Mouse (Mus musculus) ES-E14 (cell line): ENCODE measurements around the gene Lcn12. TPM values are rescaled to one million over a fixed set of nuclear protein-coding genes. Genes with fewer than 3 reads are reported as not detected.

ENCODE experiments used
- DNase-seq: peaks from one replicate; pipeline ENCODE4 v3.0.0-alpha.2; 2013; ENCODE audit warnings: low read depth, low spot score
- H3K27ac ChIP-seq: 2 replicates; pipeline ENCODE4 v1.5.1; 2012; ENCODE audit warnings: low read depth, mild to moderate bottlenecking, low read length, moderate library complexity, mixed read lengths; ENCODE audit not compliant: poor library complexity, insufficient read depth, severe bottlenecking
- H3K36me3 ChIP-seq: 2 replicates; pipeline ENCODE4 v1.6.1; 2012; ENCODE audit warnings: mild to moderate bottlenecking, low read length, moderate library complexity, mixed read lengths; ENCODE audit not compliant: control insufficient read depth, poor library complexity, insufficient read depth, severe bottlenecking
- H3K4me1 ChIP-seq, 2 experiments: fragments of 150-350 bp in 1 of 2; sonication (generic) in 1 of 2; 2 replicates each; pipeline ENCODE4 v1.6.1; 2012; ENCODE audit warnings: low read length in 2 of 2, mild to moderate bottlenecking in 1 of 2, mixed read lengths in 1 of 2; ENCODE audit not compliant: control insufficient read depth in 2 of 2, insufficient read depth in 2 of 2, poor library complexity in 1 of 2
- H3K4me3 ChIP-seq, 2 experiments: fragments of 150-350 bp in 1 of 2; sonication (generic) in 1 of 2; 2 replicates each; pipeline ENCODE4 v1.5.1; 2012; ENCODE audit warnings: low read length in 2 of 2, low read depth in 1 of 2, mild to moderate bottlenecking in 1 of 2, mixed read lengths in 1 of 2; ENCODE audit not compliant: insufficient read depth in 1 of 2, poor library complexity in 1 of 2, severe bottlenecking in 1 of 2
- H3K9ac ChIP-seq: 2 replicates; pipeline ENCODE4 v1.6.1; 2012; ENCODE audit warnings: low read depth, mild to moderate bottlenecking, low read length, mixed read lengths; ENCODE audit not compliant: poor library complexity, insufficient read depth, severe bottlenecking
- H3K9me3 ChIP-seq: fragments of 150-350 bp; sonication (generic); 2 replicates; pipeline ENCODE4 v1.6.1; 2012; ENCODE audit warnings: low read depth, mild to moderate bottlenecking, low read length; ENCODE audit not compliant: control insufficient read depth, insufficient read depth
- CHD2 ChIP-seq: IDR thresholded peaks from 2 replicates; pipeline ENCODE4 v1.6.1; 2014; ENCODE audit warnings: mild to moderate bottlenecking, low read depth, low read length, inconsistent platforms
- HCFC1 ChIP-seq: IDR thresholded peaks from 2 replicates; pipeline ENCODE4 v1.6.1; 2012; ENCODE audit warnings: low read length, inconsistent platforms, borderline replicate concordance; ENCODE audit not compliant: insufficient read depth
- MAFK ChIP-seq: IDR thresholded peaks from 2 replicates; pipeline ENCODE4 v1.6.1; 2014; ENCODE audit warnings: mild to moderate bottlenecking, low read depth, low read length, inconsistent platforms; ENCODE audit not compliant: insufficient read depth
- ZC3H11A ChIP-seq: IDR thresholded peaks from 2 replicates; pipeline ENCODE4 v1.6.1; 2012; ENCODE audit warnings: low read depth, mild to moderate bottlenecking, inconsistent platforms, low read length, borderline replicate concordance
- ZNF384 ChIP-seq: IDR thresholded peaks from 2 replicates; pipeline ENCODE4 v1.6.1; 2012; ENCODE audit warnings: low read depth, low read length, inconsistent platforms
- in situ Hi-C, 2 experiments: fragments of 600-800 bp; cut with MboI; formaldehyde crosslinking; loops; one replicate each; pipeline ENCODE4 v1.15.1; 2025; ENCODE audit warnings: low sequenced_read_pairs in 2 of 2, inconsistent platforms in 1 of 2; ENCODE audit not compliant: unreplicated experiment in 2 of 2
- total RNA-seq: library from RNA; depleted of rRNA; stranded (reverse); fragments of 300-350 nt; gene quantifications from 2 replicates; pipeline ENCODE4 v1.2.3, GENCODE M21; 2012

The Lcn12 gene
- total RNA-seq, 1 experiment, result not detected

DNA sequence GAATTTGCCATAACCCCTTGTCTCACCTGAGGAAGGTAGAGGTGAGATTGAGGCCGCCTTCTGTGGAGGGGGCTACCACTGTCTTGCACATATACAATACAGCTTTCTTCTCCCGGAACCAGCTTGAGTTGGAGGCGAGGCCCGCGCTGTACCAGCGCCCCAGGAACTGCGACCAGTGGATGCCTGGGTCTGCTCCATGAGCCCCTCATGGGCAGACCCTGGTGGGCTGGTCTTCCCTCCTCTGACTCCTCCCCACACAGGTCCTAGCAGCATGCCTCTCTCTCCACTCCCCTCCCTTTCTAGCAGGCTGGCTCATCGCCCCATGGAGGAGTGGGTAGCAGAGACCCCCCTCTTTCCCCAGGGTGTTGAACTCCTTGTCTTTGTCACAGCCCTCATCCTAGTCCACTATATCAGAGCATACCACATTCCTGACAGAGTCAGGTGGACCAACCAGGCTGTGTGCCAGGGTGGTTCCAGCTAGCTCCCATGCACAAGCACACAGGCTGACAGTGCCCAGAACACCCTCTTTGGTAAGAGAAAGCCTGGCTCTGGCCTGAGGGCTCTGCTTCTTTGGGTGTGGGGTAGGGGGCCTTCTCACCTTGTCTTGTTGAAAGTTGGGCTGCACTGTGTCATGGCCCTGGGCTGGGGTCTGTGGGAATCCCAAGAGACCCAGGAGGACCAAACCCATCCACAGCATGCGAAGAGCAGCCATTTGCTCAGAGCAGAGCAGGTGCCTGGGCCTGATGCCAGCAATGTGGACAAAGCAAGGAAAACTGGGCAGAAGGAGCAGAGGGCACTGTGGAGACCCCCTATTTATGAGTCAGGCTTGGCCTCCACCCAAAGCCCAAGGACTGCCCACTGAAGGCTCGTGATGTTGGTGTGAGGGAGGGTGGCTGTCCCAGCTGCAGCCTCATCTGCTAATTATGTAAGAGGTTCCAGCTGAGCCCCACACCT lies 24.5 kb downstream of the Lcn12 start:
- Histone ChIP-seq H3K4me3 (no peak overlapping the region), H3K9ac (no peak overlapping the region), H3K9me3 (no peaks in the 10 kb centered on the region), H3K4me1 (no peaks in the 10 kb centered on the region), H3K36me3 (no peaks in the 10 kb centered on the region), H3K27ac (no peak overlapping the region)
- in situ Hi-C loops, result no loop called here
- no peak for DNase-seq
- TF ChIP-seq ZNF384 (no peak), CHD2 (no peak), HCFC1 (no peak), MAFK (no peak), ZC3H11A (no peak)

DNA sequence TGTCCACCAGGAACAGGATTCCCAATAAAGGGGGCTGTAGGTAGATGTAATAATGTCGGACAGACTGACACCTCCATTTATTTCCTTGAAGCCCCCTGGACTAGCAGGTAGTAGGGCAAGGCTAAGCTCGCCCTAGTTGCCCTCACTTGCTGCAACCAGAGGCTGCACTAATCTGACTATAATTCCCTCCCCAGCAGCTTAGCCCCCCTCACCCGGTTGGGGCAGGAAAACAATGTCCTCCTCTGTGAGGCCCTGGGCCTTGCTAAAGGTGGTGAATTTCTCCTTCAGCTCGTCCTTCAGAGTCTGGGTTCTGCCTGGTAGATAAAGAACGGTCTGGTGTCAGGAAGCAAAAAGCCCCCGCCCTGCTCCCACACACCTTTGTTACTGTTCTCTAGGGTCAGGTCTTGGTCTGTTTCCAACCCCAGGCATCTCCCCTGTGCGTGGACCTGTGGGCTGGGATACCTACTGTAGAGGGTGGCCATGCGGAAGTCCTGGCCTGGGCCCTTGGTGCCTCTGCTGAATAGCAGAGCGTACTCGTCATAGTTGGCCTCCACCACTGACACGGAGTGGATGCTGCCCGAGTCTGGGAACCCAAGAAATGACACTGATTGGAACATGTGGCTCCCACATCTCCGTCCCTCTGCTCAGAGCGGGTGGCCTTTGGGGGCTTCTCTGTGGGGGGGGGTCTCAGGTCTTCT lies 26.0 kb downstream of the Lcn12 start:
- no peak overlapping the region for H3K9ac ChIP-seq
- H3K4me1 ChIP-seq, result no peaks in the 10 kb centered on the region
- TF ChIP-seq ZC3H11A (no peak), CHD2 (no peak), HCFC1 (no peak), ZNF384 (no peak), MAFK (no peak)
- H3K27ac ChIP-seq, result no peak overlapping the region
- in situ Hi-C loops, result no loop called here
- no peak overlapping the region for H3K4me3 ChIP-seq
- no peak for DNase-seq
- H3K36me3 ChIP-seq, result no peaks in the 10 kb centered on the region
- no peaks in the 10 kb centered on the region for H3K9me3 ChIP-seq

DNA sequence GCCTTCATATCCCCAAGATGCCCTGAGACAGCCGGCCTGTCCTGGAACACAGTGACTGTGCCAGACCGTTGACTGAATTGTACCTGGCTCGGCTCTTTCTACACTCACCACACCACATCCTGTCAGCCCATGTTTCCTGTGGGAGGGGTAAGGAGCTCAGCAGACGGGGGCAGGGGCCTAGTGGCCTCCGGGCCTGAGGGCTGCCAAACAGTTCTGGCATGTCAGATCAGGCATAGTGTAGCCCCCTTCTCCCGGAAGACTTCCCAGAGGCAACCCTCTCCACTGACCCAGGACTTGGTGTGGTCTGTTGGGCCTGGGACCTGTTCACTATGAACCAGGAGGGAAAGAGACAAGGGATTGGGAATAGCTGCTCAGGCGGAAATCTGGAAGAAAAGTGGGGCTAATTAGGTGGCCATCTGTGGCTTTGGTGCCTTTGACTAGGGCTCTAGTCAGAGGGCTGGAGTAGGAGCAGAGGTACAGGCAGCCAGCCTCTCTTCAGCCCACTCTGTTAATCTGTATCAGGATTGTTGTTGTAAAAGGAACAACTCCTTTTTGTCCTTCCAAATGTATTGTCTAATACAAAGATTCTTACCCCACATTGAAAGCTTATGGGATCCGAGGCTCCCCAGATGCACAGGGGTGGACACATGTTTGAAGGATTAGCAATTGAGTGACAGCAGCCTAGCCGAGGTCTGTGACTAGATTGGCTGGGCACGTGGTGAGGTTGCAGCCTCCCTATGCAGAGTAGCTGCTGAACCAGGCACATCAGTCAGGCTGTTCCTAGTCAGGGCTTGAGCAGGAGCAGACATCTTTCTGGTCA lies 27.7 kb downstream of the Lcn12 start:
- no peaks in the 10 kb centered on the region for H3K36me3 ChIP-seq
- no peak overlapping the region for H3K9ac ChIP-seq
- no peaks in the 10 kb centered on the region for H3K9me3 ChIP-seq
- H3K4me1 ChIP-seq, result peaks cover 0 to 3% of the 10 kb centered on the region in 2 experiments; a peak in 1 of 4 replicates
- TF ChIP-seq HCFC1 (no peak), CHD2 (no peak), ZNF384 (no peak), ZC3H11A (no peak), MAFK (no peak)
- H3K4me3 ChIP-seq, result no peak overlapping the region
- DNase-seq, result no peak
- no peak overlapping the region for H3K27ac ChIP-seq
- in situ Hi-C loops, result no loop called here

DNA sequence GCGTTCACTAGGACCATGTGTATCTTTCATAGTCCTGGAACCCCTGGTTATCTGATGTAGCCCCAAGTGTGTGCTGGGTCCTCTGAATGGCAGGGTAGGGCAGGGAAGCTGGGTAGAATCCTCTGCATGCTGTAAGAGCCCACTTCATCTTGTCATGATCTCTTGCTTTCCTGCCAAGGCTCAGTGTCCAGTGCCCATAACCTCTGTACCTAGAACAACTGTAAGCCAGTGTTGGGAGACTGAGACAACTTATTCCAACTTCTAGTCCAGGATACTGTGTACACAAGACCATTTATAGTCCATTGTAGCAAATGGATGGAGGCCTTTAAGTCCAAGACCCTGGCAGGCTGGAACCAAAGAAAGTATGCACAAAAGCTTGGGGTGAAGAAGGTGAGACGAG lies 28.5 kb downstream of the Lcn12 start:
- Histone ChIP-seq H3K27ac (no peak overlapping the region), H3K36me3 (no peaks in the 10 kb centered on the region), H3K9me3 (no peaks in the 10 kb centered on the region), H3K4me1 (peaks cover 0 to 3% of the 10 kb centered on the region in 2 experiments; a peak in 1 of 4 replicates), H3K4me3 (no peak overlapping the region), H3K9ac (no peak overlapping the region)
- in situ Hi-C loops, result no loop called here
- no peak for DNase-seq
- TF ChIP-seq MAFK, result no peak
- no peak for TF ChIP-seq ZNF384
